Mouse (Mus musculus) hindbrain, postnatal 0 days (tissue): ENCODE results near the gene Ispd. TPM values are rescaled to one million over a fixed set of nuclear protein-coding genes. Genes with fewer than 3 reads are reported as not detected.

Experiments used
- ATAC-seq: fragments of 200-750 bp; cut with Nextera tagmentation; 2 replicates; pipeline ENCODE4 v1.8.0; 2017; ENCODE audit warnings: mild to moderate bottlenecking, moderate TSS enrichment, moderate library complexity
- DNase-seq: peaks from one replicate; pipeline ENCODE4 v3.0.0-alpha.2; 2015; ENCODE audit warnings: low spot score
- H3K27ac ChIP-seq: fragments of 300-500 bp; sonication (generic); 2 replicates; pipeline ENCODE4 v1.5.1; 2014; ENCODE audit warnings: mild to moderate bottlenecking
- H3K27me3 ChIP-seq: fragments of 300-500 bp; sonication (generic); 2 replicates; pipeline ENCODE4 v1.6.1; 2014; ENCODE audit warnings: low read length, mixed read lengths; ENCODE audit not compliant: insufficient read depth
- H3K36me3 ChIP-seq: fragments of 300-500 bp; sonication (generic); 2 replicates; pipeline ENCODE4 v1.6.1; 2014; ENCODE audit warnings: low read length, mixed read lengths; ENCODE audit not compliant: insufficient read depth
- H3K4me1 ChIP-seq: fragments of 300-500 bp; sonication (generic); 2 replicates; pipeline ENCODE4 v1.6.1; 2014; ENCODE audit warnings: antibody characterized with exemption, low read length, mixed read lengths; ENCODE audit not compliant: insufficient read depth
- H3K4me2 ChIP-seq: fragments of 300-500 bp; sonication (generic); 2 replicates; pipeline ENCODE4 v1.6.1; 2014; ENCODE audit warnings: low read depth, mild to moderate bottlenecking, low read length, moderate library complexity, mixed read lengths
- H3K4me3 ChIP-seq: fragments of 300-500 bp; sonication (generic); 2 replicates; pipeline ENCODE4 v1.5.1; 2014; ENCODE audit warnings: low read length
- H3K9ac ChIP-seq: fragments of 300-500 bp; sonication (generic); replicated peaks from 2 replicates; pipeline ENCODE4 v1.6.1; 2014; ENCODE audit warnings: mild to moderate bottlenecking, low read length, moderate library complexity, mixed read lengths
- H3K9me3 ChIP-seq: fragments of 300-500 bp; sonication (generic); 2 replicates; pipeline ENCODE4 v1.6.1; 2016; ENCODE audit warnings: low read length, mixed read lengths
- CTCF ChIP-seq: IDR thresholded peaks from 2 replicates; pipeline ENCODE4 v1.5.1; 2016; ENCODE audit warnings: antibody characterized with exemption, control low read depth, low read depth
- WGBS: fragments of 180-500 bp; shearing (Covaris S2); extraction: QIAGEN DNeasy Blood & Tissue Kit; methylation state at CpG from one replicate; pipeline ENCODE4 v1.1.7; 2014; 5-methylcytosine and 5-hydroxymethylcytosine counted together
- polyA plus RNA-seq: library from polyadenylated mRNA; unstranded; fragments of >200 nt; fragmentation: Nextera tagmentation; extraction: Ambion mirVana; gene quantifications from 2 replicates; pipeline ENCODE4 v1.2.1, GENCODE M21; 2015
- total RNA-seq: library from RNA; depleted of rRNA; stranded (reverse); fragments of >200 nt; gene quantifications from 2 replicates; pipeline ENCODE4 v1.2.3, GENCODE M21; 2014

Ispd gene
- total and polyA plus RNA-seq, 2 experiments from 2014 or later, result 7.6 to 13.3 TPM

- WGBS, result 79% methylated on average over 10 of the region's 10 CpGs
- H3K9me3 ChIP-seq, result no peaks in the 10 kb centered on the region
- H3K9ac ChIP-seq, result no peak overlapping the region
- H3K4me2 ChIP-seq, result no peak overlapping the region
- no peaks in the 10 kb centered on the region for H3K36me3 ChIP-seq
- no peak overlapping the region for H3K27ac ChIP-seq
- no peak for ATAC-seq
- H3K4me1 ChIP-seq, result no peaks in the 10 kb centered on the region
- H3K4me3 ChIP-seq, result no peak overlapping the region
- TF ChIP-seq CTCF, result no peak
- no peaks in the 10 kb centered on the region for H3K27me3 ChIP-seq
- no peak for DNase-seq
These were observed 42.4 kb downstream of the Ispd start for GRCm38 (mm10) chr12:36423677-36424076.

- no peaks in the 10 kb centered on the region for H3K27me3 ChIP-seq
- H3K4me1 ChIP-seq, result no peaks in the 10 kb centered on the region
- no peak for DNase-seq
- WGBS, result 61% methylated on average over 7 of the region's 7 CpGs
- no peaks in the 10 kb centered on the region for H3K9me3 ChIP-seq
- H3K36me3 ChIP-seq, result no peaks in the 10 kb centered on the region
- H3K4me3 ChIP-seq, result no peak overlapping the region
- no peak for TF ChIP-seq CTCF
- no peak overlapping the region for H3K9ac ChIP-seq
- ATAC-seq, result no peak
- H3K4me2 ChIP-seq, result no peak overlapping the region
- H3K27ac ChIP-seq, result no peak overlapping the region
These were observed 44.0 kb downstream of the Ispd start for GRCm38 (mm10) chr12:36425258-36425657.

DNA sequence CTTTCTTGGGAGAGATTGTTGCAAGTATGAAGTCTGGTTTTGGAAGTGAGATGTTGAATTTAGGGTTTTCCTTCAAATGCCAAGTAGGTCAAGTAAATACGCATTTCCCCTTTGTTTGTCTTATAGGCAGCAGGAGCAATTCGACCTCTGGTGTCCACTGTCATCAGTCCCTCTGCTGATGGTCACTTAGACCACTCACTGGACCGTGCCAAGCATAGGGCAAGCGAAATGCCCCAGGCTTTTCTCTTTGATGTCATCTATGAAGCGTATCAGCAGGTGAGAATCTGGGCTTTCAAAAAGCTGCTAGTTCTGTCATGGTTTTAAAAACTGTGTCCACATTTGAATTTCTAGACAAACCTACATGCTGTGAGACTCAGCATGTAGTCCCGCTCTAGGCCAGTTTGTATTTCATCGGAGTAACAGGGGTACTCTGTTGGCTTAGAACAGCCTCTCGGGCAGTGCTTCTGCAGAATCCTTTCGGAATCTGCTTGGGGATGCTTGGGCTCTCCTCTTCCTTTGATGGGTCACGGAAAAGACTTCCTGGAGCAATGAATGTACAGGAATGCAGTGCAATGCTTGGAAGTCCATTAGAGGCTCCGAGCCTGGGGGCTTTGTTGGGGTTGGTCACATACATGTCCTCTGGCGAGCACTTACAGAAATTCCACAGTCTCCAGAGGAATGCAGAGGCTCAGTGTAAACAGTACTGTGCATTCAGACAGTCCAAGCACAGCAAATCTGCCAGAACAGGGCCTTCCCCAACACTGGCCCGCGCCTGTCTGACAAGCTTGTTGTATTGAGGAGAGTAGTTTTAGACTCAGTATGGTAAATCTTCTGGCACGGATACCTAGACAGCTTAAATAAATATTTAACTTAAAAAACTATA is 45.2 kb downstream of the Ispd start:
- Histone ChIP-seq H3K27me3 (no peaks in the 10 kb centered on the region), H3K36me3 (no peaks in the 10 kb centered on the region), H3K27ac (no peak overlapping the region), H3K4me1 (no peaks in the 10 kb centered on the region), H3K9ac (no peak overlapping the region), H3K4me2 (no peak overlapping the region), H3K9me3 (no peaks in the 10 kb centered on the region), H3K4me3 (no peak overlapping the region)
- 52% methylated on average over 15 of the region's 15 CpGs for WGBS
- no peak for TF ChIP-seq CTCF
- ATAC-seq (peak; percentile 51), DNase-seq (peak; percentile 3)

DNA sequence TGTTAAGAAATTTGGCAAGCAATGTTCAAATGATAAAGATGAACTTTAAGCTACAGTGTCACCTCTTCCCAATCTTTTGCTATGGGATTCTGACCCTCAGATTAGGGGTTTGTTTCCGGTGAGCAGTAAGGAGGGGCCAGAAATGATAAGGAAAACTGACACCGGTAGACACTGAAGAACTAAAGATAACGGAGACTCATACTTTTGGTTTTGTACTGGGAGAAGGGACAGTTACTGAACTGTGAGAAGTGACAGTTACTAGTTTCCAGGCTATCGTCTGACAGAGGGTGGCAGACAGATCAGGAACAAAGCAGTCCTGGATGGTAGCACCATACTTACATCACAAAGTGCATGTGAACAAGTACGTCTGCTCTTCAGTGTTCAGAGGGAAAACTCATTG is 55.7 kb downstream of the Ispd start:
- Histone ChIP-seq H3K4me2 (no peak overlapping the region), H3K9me3 (no peaks in the 10 kb centered on the region), H3K9ac (no peak overlapping the region), H3K36me3 (no peaks in the 10 kb centered on the region), H3K27ac (no peak overlapping the region), H3K4me3 (no peak overlapping the region), H3K4me1 (no peaks in the 10 kb centered on the region), H3K27me3 (no peaks in the 10 kb centered on the region)
- DNase-seq, result no peak
- no peak for ATAC-seq
- WGBS, result 90% methylated on average over 5 of the region's 5 CpGs
- no peak for TF ChIP-seq CTCF

- 89% methylated on average over 8 of the region's 8 CpGs for WGBS
- no peak overlapping the region for H3K27ac ChIP-seq
- TF ChIP-seq CTCF, result no peak
- H3K27me3 ChIP-seq, result no peaks in the 10 kb centered on the region
- no peaks in the 10 kb centered on the region for H3K36me3 ChIP-seq
- no peaks in the 10 kb centered on the region for H3K4me1 ChIP-seq
- H3K9ac ChIP-seq, result no peak overlapping the region
- no peak for ATAC-seq
- no peak for DNase-seq
- H3K4me3 ChIP-seq, result no peak overlapping the region
- H3K9me3 ChIP-seq, result no peaks in the 10 kb centered on the region
- H3K4me2 ChIP-seq, result no peak overlapping the region
These were observed 58.1 kb downstream of the Ispd start for GRCm38 (mm10) chr12:36439396-36439795.

- WGBS, result 91% methylated on average over 3 of the region's 3 CpGs
- Histone ChIP-seq H3K36me3 (no peaks in the 10 kb centered on the region), H3K4me1 (no peaks in the 10 kb centered on the region), H3K4me3 (no peak overlapping the region), H3K9me3 (no peaks in the 10 kb centered on the region), H3K4me2 (no peak overlapping the region), H3K27ac (no peak overlapping the region), H3K9ac (no peak overlapping the region), H3K27me3 (no peaks in the 10 kb centered on the region)
- no peak for ATAC-seq
- no peak for TF ChIP-seq CTCF
- no peak for DNase-seq
These were observed 74.8 kb downstream of the Ispd start for GRCm38 (mm10) chr12:36456002-36456401.

DNA sequence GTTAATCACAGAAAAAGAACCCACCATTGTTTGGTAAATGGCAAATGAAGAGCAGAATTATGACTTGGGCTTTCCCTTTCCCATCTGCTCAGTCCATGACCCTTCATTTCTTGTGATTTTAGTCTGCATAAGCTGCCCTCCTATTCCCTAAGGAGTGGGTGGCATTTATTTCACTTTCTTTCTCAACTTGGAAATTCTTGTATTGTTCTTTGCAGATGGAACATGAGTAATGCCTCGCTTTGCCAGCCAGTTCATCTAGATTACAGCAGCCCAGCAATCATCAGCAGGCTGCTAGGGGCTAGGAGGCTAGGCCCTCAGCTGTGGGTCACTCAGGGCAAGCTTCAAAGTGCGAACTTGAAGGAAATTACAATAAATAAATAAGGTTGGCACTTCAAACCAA is 76.5 kb downstream of the Ispd start:
- Histone ChIP-seq H3K4me2 (no peak overlapping the region), H3K9ac (no peak overlapping the region), H3K36me3 (no peaks in the 10 kb centered on the region), H3K27me3 (no peaks in the 10 kb centered on the region), H3K4me3 (no peak overlapping the region), H3K27ac (no peak overlapping the region), H3K4me1 (no peaks in the 10 kb centered on the region), H3K9me3 (no peaks in the 10 kb centered on the region)
- no peak for DNase-seq
- no peak for ATAC-seq
- WGBS, result 88% methylated on average over 2 of the region's 2 CpGs
- no peak for TF ChIP-seq CTCF
